16 mouse cellular contexts compared by ENCODE assay signal in the genomic region with DNA sequence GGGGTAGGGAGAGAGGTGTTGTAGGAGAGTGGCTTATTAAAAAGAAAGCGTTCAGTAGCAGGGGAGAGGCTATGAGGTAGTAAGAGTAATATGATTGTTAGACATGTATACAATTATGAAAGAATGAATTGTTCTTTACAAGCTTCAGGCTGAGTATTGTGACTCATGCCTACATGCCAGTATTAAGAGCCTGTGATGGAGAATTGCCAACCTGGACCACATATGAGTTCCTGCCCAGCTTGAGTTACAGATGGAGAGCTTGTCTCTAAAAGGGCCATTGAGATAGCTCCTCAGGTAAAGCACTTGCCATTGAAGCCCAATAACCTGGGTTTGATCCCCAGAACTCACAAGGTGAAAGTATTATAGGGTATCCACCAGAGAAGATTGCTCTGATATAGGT.
"Had no signal": no experiment of that assay in that cellular context is flagged by ENCODE, and none has a peak within 500 bp of the region (broad histone marks: within the 10 kb centered on the region; RNA-seq: fewer than 3 reads in every experiment).

No protein-coding gene starts in this region.

- H3K27me3 ChIP-seq: stomach, embryonic 15.5 days had no signal

- H3K4me3 ChIP-seq: neural tube, embryonic 13.5 days; neural tube, embryonic 15.5 days; stomach, embryonic 15.5 days had no signal

- H3K9ac ChIP-seq: neural tube, embryonic 13.5 days; neural tube, embryonic 15.5 days; stomach, embryonic 15.5 days had no signal

- H3K4me1 ChIP-seq: neural tube, embryonic 13.5 days; neural tube, embryonic 15.5 days; stomach, embryonic 15.5 days had no signal

- DNase-seq: retina, postnatal 1 day; right cerebral cortex, adult 18-20 months; right cerebral cortex, postnatal 14 days; right cerebral cortex, postnatal 25 days; right cerebral cortex, postnatal 4 days; spleen, adult 18-20 months; thymus, adult 18-20 months; thymus, adult 2 months; thymus, postnatal 14 days; thymus, postnatal 25 days; thymus, postnatal 36 days; thymus, postnatal 4 days had no signal

- H3K4me2 ChIP-seq: neural tube, embryonic 13.5 days; neural tube, embryonic 15.5 days; stomach, embryonic 15.5 days had no signal

- H3K27ac ChIP-seq: neural tube, embryonic 13.5 days; neural tube, embryonic 15.5 days; stomach, embryonic 15.5 days; stomach, postnatal 0 days had no signal

- H3K9me3 ChIP-seq: neural tube, embryonic 13.5 days; neural tube, embryonic 15.5 days; stomach, embryonic 15.5 days had no signal

- H3K36me3 ChIP-seq: neural tube, embryonic 13.5 days; neural tube, embryonic 15.5 days; stomach, embryonic 15.5 days had no signal
